Mouse (Mus musculus) spleen, postnatal 4 days (tissue): ENCODE data around the gene Phf19.

Experiments used
- DNase-seq, 2 experiments: peaks; one replicate each; pipeline ENCODE4 v3.0.0; 2022; ENCODE audit warnings: low spot score in 2 of 2

The Phf19 gene

DNA sequence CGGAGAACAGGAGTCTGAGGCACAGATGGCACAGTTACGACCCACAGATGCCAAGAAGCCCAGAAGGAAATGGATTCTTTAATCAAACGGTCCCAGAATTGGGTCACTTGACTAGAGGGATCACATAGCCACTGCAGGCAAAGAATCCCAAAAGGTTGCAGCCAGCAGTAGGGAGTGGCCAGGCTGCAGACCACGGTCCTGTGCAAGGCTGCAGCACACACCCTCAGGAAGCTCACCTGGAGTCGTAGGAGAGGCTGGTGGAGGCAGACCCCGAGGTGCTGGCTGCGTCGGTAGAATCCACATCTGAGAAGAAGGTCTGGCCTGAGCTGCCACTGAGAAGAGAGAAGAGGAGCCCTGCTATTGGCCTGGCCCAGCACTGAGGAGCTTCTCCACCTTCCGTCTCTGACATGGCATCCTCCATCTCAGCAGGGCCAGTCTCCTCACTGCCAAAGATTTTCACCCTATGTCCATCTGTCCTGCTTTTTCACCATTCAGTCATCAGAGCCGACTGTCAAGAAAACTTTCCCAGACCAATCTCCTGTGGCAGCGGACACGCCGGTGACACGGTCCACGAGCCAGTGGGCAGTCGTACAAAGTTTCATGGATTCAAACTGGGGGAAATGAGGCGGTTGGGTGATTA is 16.9 kb downstream of the Phf19 start:
- peak in 1 of 2 experiments; percentile 55 for DNase-seq

DNA sequence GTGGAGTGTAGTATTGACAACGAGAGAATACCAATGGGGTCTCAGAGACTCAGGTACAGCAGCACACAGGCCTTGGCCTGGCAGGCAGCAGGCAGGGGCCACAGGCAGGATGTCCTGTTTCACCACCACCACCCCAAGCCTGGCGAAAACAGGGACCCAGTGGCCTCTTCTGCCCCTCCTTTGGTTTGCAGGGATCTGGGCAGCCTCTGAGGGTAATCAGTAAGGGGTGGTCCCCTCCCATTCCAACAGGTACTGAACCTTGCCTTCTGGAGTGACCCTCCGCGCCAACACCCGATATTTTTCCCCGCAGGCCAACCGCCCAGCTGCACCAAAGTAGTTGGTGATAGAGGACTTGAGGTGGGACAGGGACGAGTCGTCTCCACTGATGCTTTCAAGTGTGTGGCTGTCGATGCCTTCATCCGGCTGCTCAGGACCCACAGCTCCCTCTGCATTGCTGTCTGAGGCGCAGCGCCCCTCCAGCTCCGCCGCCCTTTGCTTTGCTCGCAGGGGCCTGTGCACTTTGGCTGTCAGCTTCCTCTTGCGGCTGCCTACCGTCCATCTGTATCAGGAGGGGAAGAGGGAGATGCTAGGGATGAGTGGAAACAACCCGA is 18.2 kb downstream of the Phf19 start:
- peak in 1 of 2 experiments; percentile 61 for DNase-seq

DNA sequence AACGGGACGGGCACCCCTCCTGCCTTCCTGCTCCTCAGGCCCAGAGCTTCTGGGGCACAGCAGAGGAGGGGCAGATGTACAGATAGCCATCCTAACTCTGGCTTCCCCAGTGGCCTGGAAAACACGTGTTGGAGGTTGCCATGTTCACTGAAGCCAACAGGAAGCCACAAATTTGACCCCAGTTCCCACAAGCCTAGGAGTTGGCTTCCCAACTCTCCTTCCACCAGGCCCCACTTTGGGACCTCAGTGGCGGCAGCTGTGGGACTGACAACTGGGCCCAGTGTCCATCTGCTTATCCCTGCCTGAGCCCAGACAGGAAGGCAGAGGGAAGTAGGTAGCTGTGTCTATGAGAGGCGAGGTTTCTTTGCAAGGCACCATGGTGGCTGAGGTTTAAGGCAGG is 19.9 kb downstream of the Phf19 start:
- peak in 1 of 2 experiments; percentile 55 for DNase-seq

DNA sequence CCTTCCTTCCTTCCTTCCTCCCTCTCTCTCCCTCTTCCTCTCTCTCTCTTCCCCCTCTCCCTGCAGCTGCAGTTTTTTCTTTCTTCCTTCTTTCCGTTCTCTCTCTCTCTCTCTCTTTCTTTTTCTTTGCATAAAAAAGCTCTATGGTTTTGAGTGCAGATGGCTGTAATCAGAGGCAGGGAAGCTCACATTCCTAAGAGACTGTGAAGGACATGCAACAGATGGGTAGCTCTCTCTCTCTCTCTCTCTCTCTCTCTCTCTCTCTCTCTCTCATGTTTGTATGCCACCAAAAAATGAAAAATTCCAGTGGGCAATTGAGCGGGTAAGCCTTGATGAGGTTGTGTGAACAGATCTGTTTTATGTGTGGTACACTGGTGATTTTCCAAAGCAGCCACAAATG is 29.6 kb downstream of the Phf19 start:
- no peak for DNase-seq

DNA sequence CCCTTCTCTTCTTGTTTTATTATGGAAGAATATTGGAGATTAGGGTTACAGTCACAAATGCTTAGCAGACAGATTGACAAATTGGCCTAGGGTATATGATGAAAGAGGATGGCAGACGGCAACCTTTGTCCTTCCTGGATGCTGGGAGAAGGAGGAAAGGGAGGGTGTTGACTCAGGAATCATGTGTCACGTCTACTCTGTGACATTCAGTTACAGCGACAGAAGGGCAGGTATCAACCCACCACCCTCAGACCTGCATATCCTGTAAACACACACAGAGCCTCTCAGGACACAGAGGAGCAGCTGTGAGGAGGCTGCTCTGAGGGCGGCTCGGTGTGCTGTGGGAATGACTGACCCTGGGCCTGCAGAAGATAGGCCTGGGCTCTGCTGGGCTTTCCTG is 30.6 kb downstream of the Phf19 start:
- no peak for DNase-seq

DNA sequence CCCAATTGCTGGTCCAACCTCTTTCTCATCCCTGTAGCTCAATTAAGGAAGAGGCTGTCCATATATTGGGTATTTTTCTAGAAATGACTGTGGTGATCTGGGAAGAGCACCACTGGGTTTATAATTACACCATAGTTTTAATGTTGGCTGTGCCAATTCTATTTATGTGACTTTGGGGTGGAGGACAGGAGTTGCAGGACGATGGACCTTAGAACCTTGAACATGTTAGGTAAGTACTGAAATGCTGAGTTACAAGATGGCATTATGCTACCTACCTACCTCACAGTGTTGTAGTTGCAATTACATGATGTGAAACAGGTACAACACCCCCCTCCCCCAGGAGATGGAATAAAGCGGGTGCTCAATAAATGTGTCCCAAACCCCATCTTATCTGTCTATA is 31.1 kb downstream of the Phf19 start:
- DNase-seq, result no peak

DNA sequence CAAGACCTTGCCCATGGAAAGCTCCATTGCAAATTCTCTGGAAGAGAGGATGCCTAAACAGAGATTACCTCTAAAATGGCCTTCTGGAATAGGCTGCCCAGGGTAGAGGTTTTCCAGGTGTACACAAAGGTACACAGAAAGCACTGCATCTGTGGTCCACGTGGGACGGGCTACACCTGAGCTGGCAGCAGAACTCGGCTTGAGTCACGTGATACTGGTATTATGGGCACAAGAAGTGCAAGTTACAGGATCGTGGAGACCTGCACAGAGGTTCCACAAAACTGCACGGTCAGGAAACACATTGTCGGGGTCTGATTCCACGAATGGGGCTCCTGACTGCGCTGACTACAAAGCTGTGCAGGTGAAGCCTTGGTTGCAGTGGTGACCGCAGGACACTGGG is 33.8 kb downstream of the Phf19 start:
- no peak for DNase-seq

DNA sequence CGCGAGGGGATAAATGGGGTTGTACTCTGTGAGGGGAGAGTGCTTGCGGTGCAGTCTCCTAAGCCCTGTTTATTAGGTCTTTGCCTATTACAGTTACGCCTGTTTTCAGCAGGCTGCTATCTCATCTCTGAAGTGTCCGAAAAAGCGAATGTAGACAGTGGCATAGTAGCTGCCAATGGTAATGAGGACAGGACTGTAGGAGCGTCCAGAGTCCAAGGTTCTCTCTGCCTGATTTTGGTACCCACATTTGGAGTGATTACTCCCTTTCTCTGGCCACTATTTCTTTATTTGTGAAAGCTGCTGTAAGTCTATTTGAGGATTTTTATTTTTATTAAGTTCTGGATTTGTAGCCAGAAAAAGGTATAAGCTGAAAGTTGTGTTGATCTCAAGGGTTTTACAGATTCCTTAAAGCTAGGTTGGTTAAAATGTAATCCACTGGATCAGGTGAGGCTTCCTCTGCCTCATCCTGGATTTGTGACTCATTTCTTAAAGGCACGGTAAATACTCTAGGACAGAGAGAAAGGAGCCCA is 38.9 kb downstream of the Phf19 start, which contains the start of gene Psmd5:
TSS of gene Psmd5 (minus strand) at position 153 of the 530 bp plus-strand sequence.
- DNase-seq, result no peak

DNA sequence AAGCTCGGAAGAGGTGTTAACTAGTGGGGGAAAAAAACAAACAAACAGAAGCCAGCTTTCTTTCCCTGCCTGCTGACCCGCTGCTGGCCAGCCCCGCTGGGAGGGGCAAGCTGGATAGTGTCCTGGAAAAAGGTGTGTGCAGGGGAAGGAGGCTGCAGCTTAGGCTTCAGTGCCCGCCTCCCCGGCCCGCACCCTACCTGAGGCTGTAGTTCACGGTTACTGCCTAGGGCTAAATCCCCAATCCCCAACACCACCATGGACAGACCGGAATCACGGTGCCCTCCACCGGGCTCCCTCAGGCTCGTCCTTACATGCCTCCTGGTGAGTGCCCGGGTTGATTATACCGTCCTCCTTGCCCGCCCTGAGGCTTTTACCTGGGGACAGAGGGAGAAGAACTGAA is 39.6 kb downstream of the Phf19 start, which contains the start of gene Cutal:
TSS of gene Cutal (plus strand) at position 126 of the 400 bp plus-strand sequence.
- DNase-seq, result no peak

DNA sequence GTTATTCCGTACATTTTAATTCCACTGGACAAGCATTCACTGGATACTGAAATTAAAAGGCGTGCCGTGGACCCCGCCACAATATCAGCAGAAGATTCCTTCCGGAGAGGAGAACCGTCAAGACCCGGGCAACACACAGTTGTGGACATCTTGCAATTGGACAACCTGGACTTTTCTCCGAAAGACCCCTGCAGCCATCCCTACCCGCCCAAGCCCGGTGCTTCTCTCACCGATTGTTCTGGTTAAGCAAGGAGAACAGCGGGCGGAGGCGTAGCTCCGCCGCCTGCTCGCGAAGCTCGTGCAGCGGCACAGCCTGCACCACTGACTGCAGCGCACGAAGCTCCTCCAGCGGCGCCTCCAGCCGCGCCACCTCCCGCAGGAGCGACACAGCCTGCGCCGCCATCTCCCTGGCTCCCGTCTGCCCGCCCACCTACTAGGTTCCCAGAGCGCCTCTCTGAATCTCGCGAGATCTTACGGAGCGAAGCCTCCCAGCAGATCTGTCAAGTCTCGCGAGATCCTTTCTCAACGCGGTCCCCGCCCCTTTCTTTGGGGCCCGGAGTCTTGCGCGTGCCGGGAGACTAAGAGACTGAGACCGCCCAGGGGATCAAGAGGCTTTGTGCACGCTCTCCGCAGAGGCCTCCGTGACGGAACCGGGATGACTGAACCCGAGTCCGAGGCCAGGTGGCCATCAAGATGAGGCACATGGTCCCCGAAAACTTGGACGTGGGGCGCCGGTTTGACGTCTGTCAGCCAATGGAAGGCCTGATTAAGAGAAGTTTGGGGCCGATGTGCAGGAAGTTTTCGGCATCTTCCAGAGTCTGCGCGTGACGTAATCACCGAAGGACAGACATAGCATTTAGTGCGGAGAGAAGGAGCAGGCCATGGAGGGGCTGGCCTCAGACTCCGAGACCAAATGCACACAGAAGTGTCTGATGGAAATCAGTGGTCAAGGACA is 43.0 kb downstream of the Phf19 start:
- peak; percentile 94 to 95 for DNase-seq

DNA sequence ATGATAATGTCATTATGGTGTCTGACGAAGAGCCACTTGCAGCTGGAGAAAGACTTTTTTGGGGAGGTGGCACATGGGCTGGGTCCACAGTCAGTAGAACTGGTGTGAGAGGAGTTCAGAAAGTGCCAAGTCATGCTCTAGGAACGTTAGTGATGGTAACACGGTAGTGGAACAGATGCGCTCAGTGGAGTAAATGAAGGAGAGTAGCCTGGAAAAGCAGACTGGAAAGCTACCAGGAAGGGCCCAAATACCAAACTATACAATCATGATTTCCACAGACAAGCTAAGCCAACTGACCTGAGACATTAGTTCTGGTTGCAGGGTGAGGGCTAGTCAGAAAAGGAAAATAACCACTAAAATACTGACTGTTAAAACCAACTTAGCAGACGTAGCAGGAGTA is 44.1 kb downstream of the Phf19 start:
- DNase-seq, result peak in 1 of 2 experiments; percentile 49

DNA sequence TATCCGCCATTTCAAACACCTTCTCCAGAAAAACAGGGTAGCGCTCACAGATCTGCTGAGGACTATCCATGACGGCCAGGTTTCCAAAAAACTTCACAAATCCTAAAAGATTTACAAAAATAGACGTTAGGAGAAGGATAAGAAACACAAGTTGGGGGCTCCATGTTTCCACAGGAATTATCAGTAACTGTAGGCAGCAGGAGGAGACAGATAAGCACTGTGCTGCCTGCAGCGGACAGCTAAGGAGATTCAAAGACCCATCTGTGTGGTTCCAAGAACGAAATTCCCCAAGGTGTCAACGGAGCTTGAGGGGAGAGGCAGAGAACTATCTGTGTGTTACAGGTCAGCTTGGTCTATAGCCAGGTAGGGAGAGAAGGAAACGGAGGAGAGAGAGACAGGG is 56.1 kb downstream of the Phf19 start:
- DNase-seq, result no peak

DNA sequence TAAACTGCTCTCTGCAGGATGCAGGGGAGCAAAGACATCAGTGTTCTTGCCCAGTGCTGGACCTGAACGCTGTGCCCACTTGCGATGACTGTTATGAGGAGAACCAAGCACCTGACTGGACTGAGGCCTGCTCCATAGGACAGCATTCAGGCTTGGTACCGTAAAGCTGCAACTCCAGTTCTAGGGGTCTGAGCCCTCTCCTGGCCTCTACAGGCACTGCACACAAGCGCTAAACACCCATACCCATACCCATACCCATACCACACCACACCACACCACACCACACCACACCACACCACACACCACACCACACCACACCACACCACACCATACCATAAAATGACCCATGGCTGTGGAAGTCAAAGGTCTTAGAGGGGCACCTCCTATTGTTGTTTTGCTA is 58.6 kb downstream of the Phf19 start:
- DNase-seq, result no peak

DNA sequence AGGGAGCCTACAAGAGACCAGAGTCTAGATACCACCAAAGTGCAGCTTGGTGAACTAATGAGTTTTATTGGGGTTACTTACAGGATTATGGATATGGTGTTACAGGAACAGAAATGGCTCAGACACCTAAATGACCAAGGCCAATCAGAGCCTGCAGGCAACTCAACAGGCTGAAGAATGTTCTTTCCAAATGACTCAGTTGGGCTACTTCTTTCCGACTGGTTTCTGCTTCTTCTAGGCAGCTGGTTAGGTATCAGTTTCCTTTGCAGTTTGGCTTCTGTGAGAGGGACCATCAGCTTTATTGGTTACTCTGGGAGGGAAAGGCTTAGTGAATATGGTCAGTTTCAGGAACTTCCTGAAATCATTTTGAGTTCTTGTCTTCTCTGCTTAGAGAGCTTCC is 66.1 kb downstream of the Phf19 start:
- no peak for DNase-seq
